Mouse (Mus musculus): ENCODE data around the gene Pdcl3. TPM values are rescaled to one million over a fixed set of nuclear protein-coding genes. Genes with fewer than 3 reads are reported as not detected.

The Pdcl3 gene
- polyA plus RNA-seq, 1 experiment from 2014 or later: 175 TPM

DNA sequence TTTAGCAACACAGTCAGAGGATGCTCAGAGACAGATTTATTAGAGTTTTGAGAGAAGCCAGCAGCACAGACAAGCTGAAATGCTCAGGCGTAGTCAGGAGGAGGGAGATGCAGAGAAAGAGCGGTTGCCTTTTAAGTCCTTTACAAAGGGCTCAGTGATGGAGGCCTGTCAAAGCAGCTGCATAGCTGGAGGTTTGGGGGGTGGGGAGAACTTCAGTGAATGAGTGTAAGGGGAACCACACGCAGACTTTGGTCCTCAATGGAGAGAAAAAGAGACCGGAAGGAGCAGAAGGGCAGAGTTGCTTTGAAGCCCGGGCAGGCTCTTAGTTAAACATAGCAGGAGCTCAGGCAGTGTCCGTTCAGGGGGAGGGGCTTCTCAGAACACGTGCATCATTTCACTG, 61.3 kb downstream of the Pdcl3 start:
- no peak for ATAC-seq
- H3K36me3 ChIP-seq (ENCODE audit: control insufficient read depth, insufficient read depth): no peaks in the 10 kb centered on the region
- no peaks in the 10 kb centered on the region for H3K27me3 ChIP-seq (replicated peaks; ENCODE audit: control insufficient read depth, insufficient read depth, low read length)
- no peaks in the 10 kb centered on the region for H3K4me1 ChIP-seq (replicated peaks; ENCODE audit: control insufficient read depth, insufficient read depth, low read length)
- WGBS: 6% methylated on average over 7 of the region's 7 CpGs
- H3K9me3 ChIP-seq (ENCODE audit: control insufficient read depth, low read length): 0 out of 2 replicates have a peak, but pooled peaks cover 3% of the 10 kb centered on the region
- no peak overlapping the region for H3K4me2 ChIP-seq (ENCODE audit: low read length)
- H3K27ac ChIP-seq (ENCODE audit: low read length): no peak overlapping the region
- H3K4me3 ChIP-seq (replicated peaks; ENCODE audit: low read length): no peak overlapping the region
- H3K9ac ChIP-seq (replicated peaks; ENCODE audit: low read depth, low read length): no peak overlapping the region

Other genes with a start within 250 kb of the Pdcl3 start
- gene Lonrf2, start 148.9 kb upstream of the Pdcl3 start, polyA plus RNA-seq (2015; fragmentation: Nextera tagmentation; extraction: Ambion mirVana): 13.0 and 16.7 TPM in 2 replicates
- 47.1 and 55.8 TPM in 2 replicates for gene Chst10, start 87.4 kb upstream of the Pdcl3 start, polyA plus RNA-seq (2015; fragmentation: Nextera tagmentation; extraction: Ambion mirVana)
- gene Nms, start 46.5 kb upstream of the Pdcl3 start, polyA plus RNA-seq (2015; fragmentation: Nextera tagmentation; extraction: Ambion mirVana): 0.37 TPM in 2 replicates
- 1.3 and 1.6 TPM in 2 replicates for gene Npas2, start 208.1 kb downstream of the Pdcl3 start, polyA plus RNA-seq (2015; fragmentation: Nextera tagmentation; extraction: Ambion mirVana)

Data from forebrain, embryonic 16.5 days (tissue).